Mouse (Mus musculus) ZHBTc4 (cell line): Measurements from ENCODE around the gene Tmem232.

Experiments used
- DNase-seq: peaks from one replicate; pipeline ENCODE4 v3.0.0-alpha.2; 2011; ENCODE audit warnings: low read depth, low spot score

Tmem232 gene

GRCm38 (mm10) chr17:65225347-65225916, 315.1 kb downstream of the Tmem232 start:
- DNase-seq = no peak

- DNase-seq = peak; percentile 84
Observed at GRCm38 (mm10) chr17:65221687-65222086, 318.9 kb downstream of the Tmem232 start.
